Mouse (Mus musculus) forelimb bud, embryonic 11.5 days (tissue): ENCODE measurements around the gene Ppp1r27.
"Not testable (repeated sequence)": the region's sequence is repeated elsewhere in the genome, so short reads cannot be mapped to it uniquely, and the experiment has no call there.

ENCODE experiments used
- DNase-seq: peaks from one replicate; pipeline ENCODE4 v3.0.0-alpha.2; 2012; ENCODE audit warnings: low read depth, low spot score

Gene Ppp1r27

GRCm38 (mm10) chr11:120550810-120551440 is at the start of gene Ppp1r27:
Gene Ppp1r27 (minus strand): TSS chr11:120551132.
- DNase-seq = no peak

DNA sequence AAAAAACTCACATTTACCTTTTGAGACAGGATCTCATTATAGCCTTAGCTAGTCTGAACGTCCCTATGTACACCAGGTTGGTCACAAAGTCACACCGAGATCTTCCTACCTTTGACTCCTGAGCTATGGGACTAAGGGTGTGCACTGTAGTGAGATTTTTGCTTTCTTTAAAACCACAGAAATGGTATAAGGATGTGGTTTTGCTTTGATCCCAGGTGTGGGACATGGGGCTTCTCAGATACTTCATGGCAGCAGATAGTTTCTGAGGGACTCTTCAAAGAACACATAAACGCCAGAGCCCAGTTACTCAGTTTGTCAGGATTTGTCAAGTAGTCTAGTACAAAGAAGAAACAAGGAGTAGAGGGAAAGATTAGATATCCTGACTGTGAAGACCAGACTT is 49.8 kb upstream of the Ppp1r27 start:
- no peak for DNase-seq

GRCm38 (mm10) chr11:120598990-120599549 is 48.1 kb upstream of the Ppp1r27 start:
- no peak for DNase-seq

GRCm38 (mm10) chr11:120598283-120598989 is 47.5 kb upstream of the Ppp1r27 start, which contains the start of the genes Alyref and Anapc11:
Gene Alyref (minus strand): TSS chr11:120598365.
Gene Anapc11 (plus strand): TSS chr11:120598421.
- peak; percentile 96 for DNase-seq

GRCm38 (mm10) chr11:120597240-120598235 is 46.6 kb upstream of the Ppp1r27 start:
- no peak for DNase-seq

- DNase-seq = no peak
Measured at GRCm38 (mm10) chr11:120588531-120588930, 37.6 kb upstream of the Ppp1r27 start.

GRCm38 (mm10) chr11:120583937-120584336 is 33.0 kb upstream of the Ppp1r27 start:
- no peak for DNase-seq

GRCm38 (mm10) chr11:120582982-120583293 is 32.0 kb upstream of the Ppp1r27 start:
- not testable (repeated sequence) for DNase-seq

GRCm38 (mm10) chr11:120582268-120582981 is 31.5 kb upstream of the Ppp1r27 start:
- DNase-seq = no peak

DNA sequence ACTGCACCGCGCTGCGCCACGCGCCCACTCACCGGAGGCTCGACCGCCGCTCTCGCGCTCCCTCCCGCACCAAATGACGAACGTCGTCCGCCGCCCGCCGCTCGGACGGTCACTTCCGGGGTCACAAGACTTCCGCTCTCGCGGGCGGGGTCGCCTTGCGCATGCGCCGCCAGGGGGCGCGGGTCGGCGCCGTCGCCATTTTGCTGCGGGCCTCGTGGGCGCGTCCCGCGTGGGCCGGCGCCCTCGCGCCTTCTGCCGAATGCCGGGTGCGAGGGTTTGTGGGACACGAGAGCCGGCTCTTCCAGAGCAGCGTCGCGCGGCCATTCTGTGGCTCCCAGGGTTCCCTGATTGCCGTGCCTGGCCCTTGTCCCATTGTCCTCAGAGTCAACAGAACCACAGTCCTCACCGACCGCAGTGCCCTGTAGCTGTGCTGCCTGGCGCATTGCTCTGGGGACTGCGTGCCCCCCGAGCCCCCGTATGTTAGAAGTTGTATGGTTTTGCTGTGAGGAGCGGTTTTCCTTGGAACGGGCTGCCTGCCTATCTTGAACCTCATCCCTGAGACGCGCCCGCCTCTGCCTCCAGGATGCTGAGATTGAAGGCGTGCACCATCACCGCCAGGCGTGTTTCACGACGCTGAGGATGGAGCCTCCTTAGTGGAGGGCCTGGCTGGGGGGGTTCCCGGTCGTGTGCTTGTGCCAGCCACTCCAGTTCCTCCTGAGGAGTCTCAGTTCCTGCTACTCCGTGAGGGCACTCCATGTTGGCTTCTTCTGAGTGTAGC is 30.7 kb upstream of the Ppp1r27 start, which contains the start of gene Arhgdia:
Gene Arhgdia (minus strand): TSS at position 135 of the 778 bp plus-strand sequence.
- peak; percentile 85 for DNase-seq

DNA sequence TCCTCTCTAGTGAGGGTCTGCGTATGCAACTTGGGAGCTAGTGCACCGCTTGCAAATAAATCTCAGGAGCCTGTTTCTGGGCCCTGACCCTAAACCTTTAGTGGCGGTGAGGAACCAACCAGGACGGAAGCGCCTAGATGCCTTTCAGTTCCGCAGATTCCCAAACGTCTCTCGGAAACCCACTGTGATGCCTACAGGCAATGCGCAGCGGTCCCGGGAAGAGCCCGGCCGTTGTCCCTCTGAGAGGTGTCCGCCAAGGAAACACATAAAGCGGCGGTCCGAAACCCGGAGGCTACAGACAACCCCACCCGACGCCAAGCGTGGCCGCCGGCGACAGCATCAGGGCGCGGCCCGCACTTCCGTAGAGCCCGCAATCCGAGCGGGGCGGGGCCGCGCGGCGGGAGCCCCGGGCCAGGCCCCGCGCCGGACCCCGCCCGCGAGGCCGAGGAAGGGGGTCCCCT is 30.0 kb upstream of the Ppp1r27 start:
- no peak for DNase-seq

- no peak for DNase-seq
Measured at GRCm38 (mm10) chr11:120580190-120580589, 29.3 kb upstream of the Ppp1r27 start.

GRCm38 (mm10) chr11:120579316-120580107 is 28.6 kb upstream of the Ppp1r27 start:
- DNase-seq = peak; percentile 85

- no peak for DNase-seq
Measured at GRCm38 (mm10) chr11:120578694-120579243, 27.8 kb upstream of the Ppp1r27 start.

- no peak for DNase-seq
Measured at GRCm38 (mm10) chr11:120578024-120578693, 27.2 kb upstream of the Ppp1r27 start.

- no peak for DNase-seq
Measured at GRCm38 (mm10) chr11:120577211-120578023, 26.5 kb upstream of the Ppp1r27 start.

DNA sequence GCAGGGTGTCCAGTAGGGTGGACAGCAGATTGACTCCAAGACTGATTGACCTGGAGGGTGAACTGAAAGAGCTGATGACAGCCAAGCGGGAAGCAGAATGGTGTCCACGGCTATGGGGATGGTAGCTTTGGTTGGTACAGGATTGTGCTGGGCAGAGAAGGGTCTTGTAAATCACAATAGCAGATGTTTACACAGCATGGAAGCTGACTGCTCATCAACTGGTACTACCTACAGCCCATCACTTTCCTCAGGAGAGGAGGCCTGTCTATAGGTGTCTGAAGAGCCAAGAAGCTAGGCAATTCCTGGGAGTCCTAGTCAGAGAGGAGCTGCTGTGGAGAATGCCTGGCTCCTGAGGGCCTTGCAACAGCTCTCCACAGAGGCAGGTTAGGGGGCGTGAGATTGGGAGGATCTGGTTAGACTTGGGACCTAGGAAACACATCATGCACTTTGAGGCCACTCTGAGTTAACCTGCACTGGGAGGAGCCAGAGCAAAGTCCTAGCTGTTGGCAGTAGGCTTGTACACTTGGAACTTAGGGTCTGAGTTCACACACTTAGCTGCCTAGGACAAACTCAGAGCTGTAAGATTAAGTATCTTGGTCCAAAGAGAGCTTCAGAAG is 25.5 kb upstream of the Ppp1r27 start:
- DNase-seq = no peak
